Mouse (Mus musculus) CH12.LX (cell line): ENCODE measurements at regions not wholly inside any gene's neighbourhood (a gene's known extent, or its start where the extent isn't known, plus 50 kb on each side); places are given as distances from the start of the nearest gene placed in this dataset.

ENCODE experiments used
- DNase-seq: peaks from one replicate; pipeline ENCODE4 v3.0.0-alpha.2; 2013; ENCODE audit errors: extremely low read depth
- H3K27ac ChIP-seq: 2 replicates; pipeline ENCODE4 v1.5.1; 2012; ENCODE audit warnings: low read depth, mild to moderate bottlenecking, control low read depth, moderate library complexity; ENCODE audit not compliant: insufficient read depth
- H3K27me3 ChIP-seq: replicated peaks from 2 replicates; pipeline ENCODE3; 2012; ENCODE audit warnings: inconsistent platforms
- H3K36me3 ChIP-seq, 2 experiments: replicated peaks in 1 of 2; 2 replicates each; pipeline versions ENCODE3 to v1.6.1; 2012; ENCODE audit warnings: inconsistent platforms in 1 of 2, low read length in 1 of 2, mild to moderate bottlenecking in 1 of 2, mixed read lengths in 1 of 2, moderate library complexity in 1 of 2; ENCODE audit not compliant: control insufficient read depth in 1 of 2, insufficient read depth in 1 of 2
- H3K4me1 ChIP-seq, 2 experiments: 2 replicates each; pipeline ENCODE4 v1.6.1; 2012; ENCODE audit warnings: inconsistent platforms in 1 of 2, moderate library complexity in 1 of 2; ENCODE audit not compliant: insufficient read depth in 2 of 2, control insufficient read depth in 1 of 2
- H3K4me2 ChIP-seq: 2 replicates; pipeline ENCODE4 v1.6.1; 2012; ENCODE audit warnings: low read depth, mild to moderate bottlenecking, control low read depth; ENCODE audit not compliant: poor library complexity, insufficient read depth, severe bottlenecking
- H3K4me3 ChIP-seq, 3 experiments: fragments of 150-350 bp in 1 of 3; sonication (generic) in 1 of 3; replicated peaks in 1 of 3; 2 replicates each; pipeline versions ENCODE3 to v1.5.1; 2011 to 2012; ENCODE audit warnings: low read depth in 2 of 3, low read length in 2 of 3, mild to moderate bottlenecking in 2 of 3, moderate library complexity in 2 of 3, control low read depth in 1 of 3, improper control_type of control experiment in 1 of 3, inconsistent platforms in 1 of 3, mixed read lengths in 1 of 3; ENCODE audit not compliant: poor library complexity in 1 of 3
- H3K79me2 ChIP-seq: replicated peaks from 2 replicates; pipeline ENCODE4 v1.6.1; 2012; ENCODE audit warnings: mild to moderate bottlenecking, moderate library complexity; ENCODE audit not compliant: control insufficient read depth, poor library complexity, insufficient read depth, severe bottlenecking; ENCODE audit errors: extremely low read depth
- H3K9ac ChIP-seq: 2 replicates; pipeline ENCODE4 v1.6.1; 2012; ENCODE audit warnings: low read depth, mild to moderate bottlenecking, control low read depth, moderate library complexity; ENCODE audit not compliant: insufficient read depth
- H3K9me3 ChIP-seq: replicated peaks from 2 replicates; pipeline ENCODE3; 2012; ENCODE audit warnings: low read length, inconsistent platforms, mixed read lengths
- BHLHE40 ChIP-seq: IDR thresholded peaks from 2 replicates; pipeline ENCODE4 v1.6.1; 2011; ENCODE audit warnings: mild to moderate bottlenecking, low read depth, low read length, improper control_type of control experiment
- CTCF ChIP-seq, 2 experiments: IDR thresholded peaks in 1 of 2; conservative IDR thresholded peaks in 1 of 2; 2 replicates each; pipeline ENCODE4 v1.5.1; 2011 to 2012; ENCODE audit warnings: low read depth in 2 of 2, low read length in 2 of 2, improper control_type of control experiment in 1 of 2, inconsistent platforms in 1 of 2, mild to moderate bottlenecking in 1 of 2, moderate library complexity in 1 of 2
- ELF1 ChIP-seq: IDR thresholded peaks from 2 replicates; pipeline ENCODE4 v1.6.1; 2014; ENCODE audit warnings: low read depth, mild to moderate bottlenecking, inconsistent platforms, low read length, improper control_type of control experiment
- ETS1 ChIP-seq: conservative IDR thresholded peaks from 2 replicates; pipeline ENCODE4 v1.6.1; 2012; ENCODE audit warnings: low read depth, mild to moderate bottlenecking, inconsistent platforms, low read length, improper control_type of control experiment, moderate library complexity
- IRF4 ChIP-seq: IDR thresholded peaks from 2 replicates; pipeline ENCODE4 v1.6.1; 2014; ENCODE audit warnings: low read depth, mild to moderate bottlenecking, inconsistent platforms, low read length, improper control_type of control experiment
- JUND ChIP-seq: conservative IDR thresholded peaks from 2 replicates; pipeline ENCODE4 v1.6.1; 2011; ENCODE audit warnings: low read depth, low read length, improper control_type of control experiment
- KAT2A ChIP-seq: IDR thresholded peaks from 2 replicates; pipeline ENCODE4 v1.6.1; 2012; ENCODE audit warnings: low read length, improper control_type of control experiment, inconsistent platforms; ENCODE audit not compliant: insufficient replicate concordance
- MAFK ChIP-seq: IDR thresholded peaks from 2 replicates; pipeline ENCODE4 v1.6.1; 2011; ENCODE audit warnings: low read length, improper control_type of control experiment; ENCODE audit not compliant: insufficient replicate concordance
- MEF2A ChIP-seq: IDR thresholded peaks from 2 replicates; pipeline ENCODE4 v1.6.1; 2014; ENCODE audit warnings: low read depth, mild to moderate bottlenecking, inconsistent platforms, low read length, improper control_type of control experiment, borderline replicate concordance
- MXI1 ChIP-seq: IDR thresholded peaks from 2 replicates; pipeline ENCODE4 v1.6.1; 2011; ENCODE audit warnings: mild to moderate bottlenecking, low read depth, low read length, improper control_type of control experiment
- MYC ChIP-seq: IDR thresholded peaks from 2 replicates; pipeline ENCODE4 v1.6.1; 2011; ENCODE audit warnings: low read depth, mild to moderate bottlenecking, improper control_type of control experiment, low read length
- NELFE ChIP-seq: IDR thresholded peaks from 2 replicates; pipeline ENCODE4 v1.6.1; 2011; ENCODE audit warnings: low read depth, low read length, improper control_type of control experiment
- NRF1 ChIP-seq: IDR thresholded peaks from 2 replicates; pipeline ENCODE4 v1.6.1; 2014; ENCODE audit warnings: low read depth, mild to moderate bottlenecking, inconsistent platforms, low read length, improper control_type of control experiment, moderate library complexity
- PAX5 ChIP-seq: IDR thresholded peaks from 2 replicates; pipeline ENCODE4 v1.6.1; 2012; ENCODE audit warnings: low read length, inconsistent platforms, mixed read lengths
- POLR2A ChIP-seq: IDR thresholded peaks from 2 replicates; pipeline ENCODE4 v1.6.1; 2011; ENCODE audit warnings: low read depth, mild to moderate bottlenecking, improper control_type of control experiment, low read length
- POLR2AphosphoS2 ChIP-seq: IDR thresholded peaks from 2 replicates; pipeline ENCODE4 v1.6.1; 2011; ENCODE audit warnings: low read depth, low read length, improper control_type of control experiment
- RAD21 ChIP-seq: IDR thresholded peaks from 2 replicates; pipeline ENCODE4 v1.6.1; 2011; ENCODE audit warnings: low read depth, mild to moderate bottlenecking, low read length, improper control_type of control experiment, moderate library complexity
- RCOR1 ChIP-seq: conservative IDR thresholded peaks from 2 replicates; pipeline ENCODE4 v1.6.1; 2012; ENCODE audit warnings: low read depth, mild to moderate bottlenecking, inconsistent platforms, low read length, improper control_type of control experiment
- SIN3A ChIP-seq: IDR thresholded peaks from 2 replicates; pipeline ENCODE4 v1.6.1; 2012; ENCODE audit warnings: low read length, improper control_type of control experiment, inconsistent platforms
- SMC3 ChIP-seq: IDR thresholded peaks from 2 replicates; pipeline ENCODE4 v1.6.1; 2011; ENCODE audit warnings: low read depth, low read length, improper control_type of control experiment
- TBP ChIP-seq: conservative IDR thresholded peaks from 2 replicates; pipeline ENCODE4 v1.6.1; 2011; ENCODE audit warnings: low read depth, low read length, improper control_type of control experiment
- TCF12 ChIP-seq: IDR thresholded peaks from 2 replicates; pipeline ENCODE4 v1.6.1; 2014; ENCODE audit warnings: low read depth, mild to moderate bottlenecking, inconsistent platforms, low read length, improper control_type of control experiment
- USF2 ChIP-seq: conservative IDR thresholded peaks from 2 replicates; pipeline ENCODE4 v1.6.1; 2011; ENCODE audit warnings: low read depth, low read length, improper control_type of control experiment
- ZC3H11A ChIP-seq: IDR thresholded peaks from 2 replicates; pipeline ENCODE4 v1.6.1; 2012; ENCODE audit warnings: low read depth, mild to moderate bottlenecking, inconsistent platforms, low read length, improper control_type of control experiment
- ZKSCAN1 ChIP-seq: IDR thresholded peaks from 2 replicates; pipeline ENCODE4 v1.6.1; 2012; ENCODE audit warnings: low read depth, inconsistent platforms, low read length, improper control_type of control experiment, borderline replicate concordance
- ZMIZ1 ChIP-seq: IDR thresholded peaks from 2 replicates; pipeline ENCODE4 v1.6.1; 2012; ENCODE audit warnings: low read depth, mild to moderate bottlenecking, inconsistent platforms, low read length, improper control_type of control experiment
- ZNF384 ChIP-seq: IDR thresholded peaks from 2 replicates; pipeline ENCODE4 v1.6.1; 2012; ENCODE audit warnings: low read depth, low read length, improper control_type of control experiment, inconsistent platforms
- dilution Hi-C: fragments of 300-500 bp; cut with MboI; formaldehyde crosslinking; loops from 2 replicates; pipeline ENCODE4 v1.14.3; 2020; ENCODE audit warnings: low sequenced_read_pairs; ENCODE audit not compliant: extremely low pct_unique_long_range_greater_than_20kb, extremely low pct_ligation_motif_present
- in situ Hi-C: fragments of 300-500 bp; cut with MboI; formaldehyde crosslinking; loops from 3 replicates; pipeline ENCODE4 v1.14.3; 2019; ENCODE audit warnings: low sequenced_read_pairs, low pct_ligation_motif_present, low pct_unique_long_range_greater_than_20kb, mixed read lengths

GRCm38 (mm10) chr3:143939068-143939709 lies 265.8 kb downstream of the Lmo4 start:
- H3K9me3 ChIP-seq: no peaks in the 10 kb centered on the region
- H3K9ac ChIP-seq: no peak overlapping the region
- no peak overlapping the region for H3K4me3 ChIP-seq
- dilution Hi-C loops (no loop called here), in situ Hi-C loops (no loop called here)
- DNase-seq: no peak
- 0 out of 4 replicates have a peak, but pooled peaks cover 0 to 2% of the 10 kb centered on the region in 2 experiments for H3K4me1 ChIP-seq
- TF ChIP-seq ZNF384 (no peak), ETS1 (no peak), PAX5 (no peak), ZMIZ1 (no peak), TCF12 (no peak), USF2 (no peak), RCOR1 (no peak), ZKSCAN1 (no peak), KAT2A (no peak), TBP (no peak), NELFE (no peak), POLR2A (no peak), ELF1 (no peak), MAFK (no peak)
- H3K27me3 ChIP-seq: no peaks in the 10 kb centered on the region
- H3K27ac ChIP-seq: no peak overlapping the region
- no peaks in the 10 kb centered on the region for H3K79me2 ChIP-seq
- H3K4me2 ChIP-seq: no peak overlapping the region
- H3K36me3 ChIP-seq: no peaks in the 10 kb centered on the region

- no peaks in the 10 kb centered on the region for H3K79me2 ChIP-seq
- in situ Hi-C loops: no loop called here
- no peaks in the 10 kb centered on the region for H3K27me3 ChIP-seq
- H3K4me2 ChIP-seq: no peak overlapping the region
- H3K4me3 ChIP-seq: no peak overlapping the region
- H3K36me3 ChIP-seq: no peaks in the 10 kb centered on the region
- H3K27ac ChIP-seq: no peak overlapping the region
- TF ChIP-seq ZC3H11A (peak; percentile 57), ZNF384 (no peak), ZKSCAN1 (no peak), BHLHE40 (0 out of 2 replicates have a peak, but pooled peaks have one; percentile 7), RAD21 (peak; percentile 78), POLR2AphosphoS2 (no peak), USF2 (no peak), RCOR1 (no peak), ETS1 (no peak), MEF2A (no peak), TBP (no peak), NRF1 (no peak), JUND (no peak), MYC (no peak), SMC3 (peak; percentile 91), CTCF (conservative IDR thresholded peaks at IDR 0.05 in 1 of 2, IDR thresholded peaks at IDR 0.05 in 1 of 2; ENCODE audit: low read depth in 2 of 2, low read length in 2 of 2) (peak; percentile 90 to 93), IRF4 (peak; percentile 26; the same call in 1 of the 2 replicates), MXI1 (no peak), KAT2A (no peak), SIN3A (no peak)
- TF ChIP-seq, all 38 proteins: peak for 6
- no peaks in the 10 kb centered on the region for H3K9me3 ChIP-seq
- DNase-seq: peak; percentile 45
- no peaks in the 10 kb centered on the region for H3K4me1 ChIP-seq
- no peak overlapping the region for H3K9ac ChIP-seq
- dilution Hi-C loops: no loop called here
Measured at GRCm38 (mm10) chr3:143925322-143925721, 279.7 kb downstream of the Lmo4 start.
